Mouse (Mus musculus) stomach, embryonic 15.5 days (tissue): ENCODE results near the gene Nodal. TPM values are rescaled to one million over a fixed set of nuclear protein-coding genes. Genes with fewer than 3 reads are reported as not detected.

Source experiments
- ATAC-seq: fragments of 200-750 bp; cut with Nextera tagmentation; 2 replicates; pipeline ENCODE4 v1.8.0; 2017; ENCODE audit warnings: low read depth, moderate number of reproducible peaks, moderate TSS enrichment; ENCODE audit not compliant: insufficient read depth, low FRiP score
- H3K27ac ChIP-seq: fragments of 300-500 bp; sonication (generic); 2 replicates; pipeline ENCODE4 v1.5.1; 2015; ENCODE audit warnings: mild to moderate bottlenecking, inconsistent platforms
- H3K27me3 ChIP-seq: fragments of 300-500 bp; sonication (generic); replicated peaks from 2 replicates; pipeline ENCODE4 v1.6.1; 2015; ENCODE audit warnings: inconsistent platforms
- H3K36me3 ChIP-seq: fragments of 300-500 bp; sonication (generic); 2 replicates; pipeline ENCODE4 v1.6.1; 2015; ENCODE audit warnings: inconsistent platforms
- H3K4me1 ChIP-seq: fragments of 300-500 bp; sonication (generic); 2 replicates; pipeline ENCODE4 v1.6.1; 2015; ENCODE audit warnings: inconsistent platforms
- H3K4me2 ChIP-seq: fragments of 300-500 bp; sonication (generic); 2 replicates; pipeline ENCODE4 v1.6.1; 2015; ENCODE audit warnings: mild to moderate bottlenecking, inconsistent platforms
- H3K4me3 ChIP-seq: fragments of 300-500 bp; sonication (generic); replicated peaks from 2 replicates; pipeline ENCODE4 v1.5.1; 2015; ENCODE audit warnings: inconsistent platforms
- H3K9ac ChIP-seq: fragments of 300-500 bp; sonication (generic); 2 replicates; pipeline ENCODE4 v1.6.1; 2015; ENCODE audit warnings: inconsistent platforms
- H3K9me3 ChIP-seq: fragments of 300-500 bp; sonication (generic); 2 replicates; pipeline ENCODE4 v1.6.1; 2016; ENCODE audit warnings: inconsistent platforms
- WGBS: fragments of 180-500 bp; shearing (Covaris S2); methylation state at CpG from one replicate; pipeline ENCODE4 v1.1.7; 2015; 5-methylcytosine and 5-hydroxymethylcytosine counted together
- polyA plus RNA-seq: library from polyadenylated mRNA; unstranded; fragments of >200 nt; fragmentation: Nextera tagmentation; extraction: Ambion mirVana; gene quantifications from 2 replicates; pipeline ENCODE4 v1.2.1, GENCODE M21; 2015

The Nodal gene
- polyA plus RNA-seq, 1 experiment from 2014 or later = 0.18 TPM

- Histone ChIP-seq H3K9me3 (no peaks in the 10 kb centered on the region), H3K27me3 (peaks cover under 1% of the 10 kb centered on the region; the same call in 1 of the 2 replicates), H3K4me1 (no peaks in the 10 kb centered on the region), H3K4me3 (no peak overlapping the region), H3K27ac (no peak overlapping the region), H3K9ac (no peak overlapping the region), H3K36me3 (no peaks in the 10 kb centered on the region), H3K4me2 (no peak overlapping the region)
- 82% methylated on average over 5 of the region's 5 CpGs for WGBS
- no peak for ATAC-seq
Observed at GRCm38 (mm10) chr10:61400407-61400806, 17.4 kb upstream of the Nodal start.

GRCm38 (mm10) chr10:61402480-61402879 lies 15.3 kb upstream of the Nodal start:
- Histone ChIP-seq H3K4me2 (no peak overlapping the region), H3K9ac (no peak overlapping the region)

GRCm38 (mm10) chr10:61402911-61403310 lies 14.9 kb upstream of the Nodal start:
- Histone ChIP-seq H3K4me2 (no peak overlapping the region), H3K27me3 (peaks cover 4% of the 10 kb centered on the region; the same call in 1 of the 2 replicates), H3K27ac (no peak overlapping the region), H3K4me1 (peaks cover 3% of the 10 kb centered on the region; the same call in 1 of the 2 replicates), H3K36me3 (no peaks in the 10 kb centered on the region), H3K4me3 (no peak overlapping the region), H3K9ac (no peak overlapping the region), H3K9me3 (no peaks in the 10 kb centered on the region)
- WGBS = 78% methylated on average over 2 of the region's 2 CpGs
- no peak for ATAC-seq

More at GRCm38 (mm10) chr10:61402480-61402879, 15.3 kb upstream of the Nodal start:
- H3K27me3 ChIP-seq = peaks cover 4% of the 10 kb centered on the region; the same call in 1 of the 2 replicates
- peaks cover 3% of the 10 kb centered on the region; the same call in 1 of the 2 replicates for H3K4me1 ChIP-seq
- no peak overlapping the region for H3K27ac ChIP-seq
- H3K36me3 ChIP-seq = no peaks in the 10 kb centered on the region
- no peak overlapping the region for H3K4me3 ChIP-seq
- ATAC-seq = no peak
- WGBS = 71% methylated on average over 5 of the region's 5 CpGs
- H3K9me3 ChIP-seq = no peaks in the 10 kb centered on the region

GRCm38 (mm10) chr10:61405958-61406357 lies 11.8 kb upstream of the Nodal start:
- Histone ChIP-seq H3K36me3 (no peaks in the 10 kb centered on the region), H3K9ac (no peak overlapping the region), H3K9me3 (no peaks in the 10 kb centered on the region), H3K4me3 (no peak overlapping the region), H3K4me2 (0 out of 2 replicates have a peak overlapping the region, but pooled peaks have one; percentile 16), H3K27ac (no peak overlapping the region), H3K4me1 (peaks cover 6% of the 10 kb centered on the region; the same call in 1 of the 2 replicates), H3K27me3 (peaks cover 4% of the 10 kb centered on the region; the same call in 1 of the 2 replicates)
- no peak for ATAC-seq
- WGBS = 11% methylated on average over 10 of the region's 10 CpGs

GRCm38 (mm10) chr10:61409776-61410175 lies 8.0 kb upstream of the Nodal start:
- 9% methylated on average over 4 of the region's 4 CpGs for WGBS
- no peak for ATAC-seq
- H3K27ac ChIP-seq = no peak overlapping the region
- peaks cover 6% of the 10 kb centered on the region; the same call in 1 of the 2 replicates for H3K4me1 ChIP-seq
- H3K4me2 ChIP-seq = no peak overlapping the region
- H3K9me3 ChIP-seq = no peaks in the 10 kb centered on the region
- peaks cover 4% of the 10 kb centered on the region; the same call in 1 of the 2 replicates for H3K27me3 ChIP-seq
- H3K9ac ChIP-seq = no peak overlapping the region
- H3K4me3 ChIP-seq = no peak overlapping the region
- H3K36me3 ChIP-seq = no peaks in the 10 kb centered on the region

GRCm38 (mm10) chr10:61410193-61410592 lies 7.6 kb upstream of the Nodal start:
- no peak overlapping the region for H3K4me2 ChIP-seq
- no peak overlapping the region for H3K9ac ChIP-seq
- no peaks in the 10 kb centered on the region for H3K9me3 ChIP-seq
- no peak overlapping the region for H3K27ac ChIP-seq
- WGBS = 32% methylated on average over 9 of the region's 9 CpGs
- no peak overlapping the region for H3K4me3 ChIP-seq
- no peaks in the 10 kb centered on the region for H3K36me3 ChIP-seq
- ATAC-seq = no peak
- peaks cover 4% of the 10 kb centered on the region; the same call in 1 of the 2 replicates for H3K27me3 ChIP-seq
- H3K4me1 ChIP-seq = peaks cover 6% of the 10 kb centered on the region; the same call in 1 of the 2 replicates

- Histone ChIP-seq H3K4me1 (peaks cover 4% of the 10 kb centered on the region), H3K4me3 (no peak overlapping the region), H3K27ac (no peak overlapping the region), H3K9me3 (no peaks in the 10 kb centered on the region), H3K27me3 (peaks cover 22% of the 10 kb centered on the region), H3K9ac (no peak overlapping the region), H3K36me3 (no peaks in the 10 kb centered on the region), H3K4me2 (no peak overlapping the region)
- peak; percentile 77 for ATAC-seq
- WGBS = 22% methylated on average over 21 of the region's 21 CpGs
Observed at GRCm38 (mm10) chr10:61412910-61413625, 4.7 kb upstream of the Nodal start.

GRCm38 (mm10) chr10:61415240-61415639 lies 2.5 kb upstream of the Nodal start:
- no peak for ATAC-seq
- Histone ChIP-seq H3K27ac (no peak overlapping the region), H3K36me3 (no peaks in the 10 kb centered on the region), H3K27me3 (peaks cover 43% of the 10 kb centered on the region), H3K4me2 (no peak overlapping the region), H3K4me3 (no peak overlapping the region), H3K4me1 (peaks cover 6% of the 10 kb centered on the region), H3K9me3 (no peaks in the 10 kb centered on the region), H3K9ac (no peak overlapping the region)
- WGBS = 62% methylated on average over 3 of the region's 3 CpGs

GRCm38 (mm10) chr10:61415890-61416289 lies 1.9 kb upstream of the Nodal start:
- no peaks in the 10 kb centered on the region for H3K9me3 ChIP-seq
- H3K4me2 ChIP-seq = no peak overlapping the region
- no peak overlapping the region for H3K9ac ChIP-seq
- no peak overlapping the region for H3K27ac ChIP-seq
- H3K4me3 ChIP-seq = no peak overlapping the region
- H3K36me3 ChIP-seq = no peaks in the 10 kb centered on the region
- no peak for ATAC-seq
- peaks cover 49% of the 10 kb centered on the region for H3K27me3 ChIP-seq
- peaks cover 6% of the 10 kb centered on the region for H3K4me1 ChIP-seq
- WGBS = 21% methylated on average over 8 of the region's 8 CpGs

GRCm38 (mm10) chr10:61416561-61416960 lies 1.2 kb upstream of the Nodal start:
- H3K4me3 ChIP-seq = no peak overlapping the region
- 55% methylated on average over 7 of the region's 7 CpGs for WGBS
- H3K4me1 ChIP-seq = peaks cover 6% of the 10 kb centered on the region
- no peak overlapping the region for H3K4me2 ChIP-seq
- no peak for ATAC-seq
- no peaks in the 10 kb centered on the region for H3K9me3 ChIP-seq
- H3K27ac ChIP-seq = no peak overlapping the region
- H3K9ac ChIP-seq = no peak overlapping the region
- H3K36me3 ChIP-seq = no peaks in the 10 kb centered on the region
- H3K27me3 ChIP-seq = peaks cover 49% of the 10 kb centered on the region

- Histone ChIP-seq H3K27me3 (peaks cover 49% of the 10 kb centered on the region), H3K4me2 (no peak overlapping the region), H3K27ac (no peak overlapping the region), H3K9ac (no peak overlapping the region), H3K36me3 (no peaks in the 10 kb centered on the region), H3K4me1 (peaks cover 6% of the 10 kb centered on the region), H3K4me3 (no peak overlapping the region), H3K9me3 (no peaks in the 10 kb centered on the region)
- 46% methylated on average over 2 of the region's 2 CpGs for WGBS
- no peak for ATAC-seq
Observed at GRCm38 (mm10) chr10:61417046-61417445, 726 bp upstream of the Nodal start.

GRCm38 (mm10) chr10:61418131-61418900 lies 544 bp downstream of the Nodal start:
- 2% methylated on average over 50 of the region's 50 CpGs for WGBS
- ATAC-seq = no peak
- no peaks in the 10 kb centered on the region for H3K36me3 ChIP-seq
- no peaks in the 10 kb centered on the region for H3K9me3 ChIP-seq
- H3K27me3 ChIP-seq = peaks cover 49% of the 10 kb centered on the region
- peaks cover 6% of the 10 kb centered on the region for H3K4me1 ChIP-seq
- H3K9ac ChIP-seq = no peak overlapping the region
- peak overlapping the region; percentile 89 for H3K4me2 ChIP-seq
- peak overlapping the region; percentile 43 for H3K4me3 ChIP-seq
- no peak overlapping the region for H3K27ac ChIP-seq
